Mouse (Mus musculus) gastrocnemius, adult 2 months (tissue): ENCODE results near the gene Taf5. TPM values are rescaled to one million over a fixed set of nuclear protein-coding genes. Genes with fewer than 3 reads are reported as not detected.

Experiments used
- DNase-seq: peaks from one replicate; pipeline ENCODE4 v3.0.0; 2022
- H3K27ac ChIP-seq: fragments of 200-600 bp; 2 replicates; pipeline ENCODE4 v1.8.1; 2022; ENCODE audit warnings: mild to moderate bottlenecking
- H3K4me3 ChIP-seq: fragments of 200-600 bp; 2 replicates; pipeline ENCODE4 v1.8.1; 2022; ENCODE audit warnings: mild to moderate bottlenecking, moderate library complexity
- CTCF ChIP-seq: fragments of 200-600 bp; IDR thresholded peaks from 2 replicates; pipeline ENCODE4 v1.8.1; 2022; ENCODE audit warnings: antibody characterized with exemption, mild to moderate bottlenecking, moderate library complexity
- intact Hi-C: fragments of 180-260 bp; cut with DNase I; formaldehyde crosslinking; loops from one replicate; pipeline ENCODE4 v1.15.1; 2025
- total RNA-seq, 2 experiments: library from RNA; stranded (reverse); gene quantifications; 2 replicates each; pipeline ENCODE4 v1.2.3; 2021

The Taf5 gene
- total RNA-seq, 2 experiments from 2014 or later: 2.5 to 3.3 TPM

GRCm38 (mm10) chr19:47043608-47044007, 23.9 kb upstream of the Taf5 start:
- TF ChIP-seq CTCF: peak; percentile 51
- intact Hi-C loops: loop anchor here (10.0 kb wide), 1 partner anchor 359 kb away; the partner anchor contains the start of gene Borcs7
- no peak for DNase-seq
- Histone ChIP-seq H3K27ac (no peak overlapping the region), H3K4me3 (no peak overlapping the region)

GRCm38 (mm10) chr19:47046343-47046742, 21.2 kb upstream of the Taf5 start:
- intact Hi-C loops: loop anchor here (10.0 kb wide), 1 partner anchor 362 kb away; the partner anchor contains the start of gene Borcs7
- no peak overlapping the region for H3K27ac ChIP-seq
- H3K4me3 ChIP-seq: no peak overlapping the region
- no peak for DNase-seq
- TF ChIP-seq CTCF: peak; percentile 13; the same call in 1 of the 2 replicates

- intact Hi-C loops: loop anchor here (10.0 kb wide), 1 partner anchor 363 kb away; the partner anchor contains the start of gene Borcs7
Measured at GRCm38 (mm10) chr19:47047236-47047833, 20.2 kb upstream of the Taf5 start.

GRCm38 (mm10) chr19:47049061-47049460, 18.5 kb upstream of the Taf5 start:
- no peak for DNase-seq
- Histone ChIP-seq H3K4me3 (no peak overlapping the region), H3K27ac (no peak overlapping the region)
- TF ChIP-seq CTCF: no peak
- intact Hi-C loops: loop anchor here (10.0 kb wide), 1 partner anchor 364 kb away; the partner anchor contains the start of gene Borcs7

More at GRCm38 (mm10) chr19:47047236-47047833, 20.2 kb upstream of the Taf5 start:
- DNase-seq: peak; percentile 24
- peak overlapping the region; percentile 61; the same call in 1 of the 2 replicates for H3K27ac ChIP-seq
- H3K4me3 ChIP-seq: no peak overlapping the region
- no peak for TF ChIP-seq CTCF

GRCm38 (mm10) chr19:47049840-47050239, 17.7 kb upstream of the Taf5 start:
- peak overlapping the region; percentile 89 for H3K27ac ChIP-seq
- no peak for TF ChIP-seq CTCF
- H3K4me3 ChIP-seq: peak overlapping the region; percentile 78
- intact Hi-C loops: loop anchor here (10.0 kb wide), 1 partner anchor 365 kb away; the partner anchor contains the start of gene Borcs7
- DNase-seq: no peak

- intact Hi-C loops: no loop called here
Measured at GRCm38 (mm10) chr19:47050271-47051032, 17.1 kb upstream of the Taf5 start, which contains the start of gene Pcgf6. Pcgf6 (minus strand) TSS chr19:47050906.

GRCm38 (mm10) chr19:47052927-47053326, 14.6 kb upstream of the Taf5 start:
- intact Hi-C loops: no loop called here
- TF ChIP-seq CTCF: no peak
- H3K27ac ChIP-seq: no peak overlapping the region

More at GRCm38 (mm10) chr19:47050271-47051032, 17.1 kb upstream of the Taf5 start, which contains the start of gene Pcgf6:
- Histone ChIP-seq H3K27ac (peak within 1 kb of the TSS; percentile 89), H3K4me3 (peak within 1 kb of the TSS; percentile 78)
- peak; percentile 84 for DNase-seq
- TF ChIP-seq CTCF: no peak

GRCm38 (mm10) chr19:47053471-47053870, 14.1 kb upstream of the Taf5 start:
- no peak for DNase-seq
- Histone ChIP-seq H3K4me3 (no peak overlapping the region), H3K27ac (no peak overlapping the region)
- no peak for TF ChIP-seq CTCF
- intact Hi-C loops: no loop called here

More at GRCm38 (mm10) chr19:47052927-47053326, 14.6 kb upstream of the Taf5 start:
- no peak for DNase-seq
- no peak overlapping the region for H3K4me3 ChIP-seq

- intact Hi-C loops: no loop called here
- no peak for DNase-seq
- Histone ChIP-seq H3K4me3 (no peak overlapping the region), H3K27ac (no peak overlapping the region)
- TF ChIP-seq CTCF: no peak
Measured at GRCm38 (mm10) chr19:47057684-47058083, 9.9 kb upstream of the Taf5 start.

GRCm38 (mm10) chr19:47065860-47066259, 1.7 kb upstream of the Taf5 start:
- no peak for DNase-seq
- 0 out of 2 replicates have a peak, but pooled peaks have one; percentile 14 for TF ChIP-seq CTCF
- Histone ChIP-seq H3K4me3 (no peak overlapping the region), H3K27ac (no peak overlapping the region)
- intact Hi-C loops: no loop called here

GRCm38 (mm10) chr19:47067924-47068611, 522 bp downstream of the Taf5 start:
- peak; percentile 90 for DNase-seq
- peak; percentile 26; the same call in 1 of the 2 replicates for TF ChIP-seq CTCF
- Histone ChIP-seq H3K27ac (peak overlapping the region; percentile 93), H3K4me3 (peak overlapping the region; percentile 92)
- intact Hi-C loops: no loop called here

GRCm38 (mm10) chr19:47088226-47088625, 20.7 kb downstream of the Taf5 start:
- DNase-seq: peak; percentile 33
- TF ChIP-seq CTCF: no peak
- H3K27ac ChIP-seq: no peak overlapping the region; the same call in 1 of the 2 replicates
- peak overlapping the region; percentile 94 for H3K4me3 ChIP-seq
- intact Hi-C loops: no loop called here
